Mouse (Mus musculus) kidney, embryonic 14.5 days (tissue): ENCODE data around the gene Gm8094. TPM values are rescaled to one million over a fixed set of nuclear protein-coding genes. Genes with fewer than 3 reads are reported as not detected.

ENCODE experiments used
- polyA plus RNA-seq: library from polyadenylated mRNA; unstranded; fragments of >200 nt; fragmentation: Nextera tagmentation; extraction: Ambion mirVana; gene quantifications from 2 replicates; pipeline ENCODE4 v1.2.1, GENCODE M21; 2014

Gm8094 gene
- polyA plus RNA-seq, 1 experiment from 2014 or later = not detected

Other genes with a start within 250 kb of the Gm8094 start
- gene Gm21977, start 223.2 kb downstream of the Gm8094 start, polyA plus RNA-seq = not detected in 2 replicates
- gene Gm8082, start 83.0 kb downstream of the Gm8094 start, polyA plus RNA-seq = not detected in 2 replicates
- not detected in 2 replicates for gene Gm10376, start 61.0 kb downstream of the Gm8094 start, polyA plus RNA-seq
- gene Gm8104, start 24.0 kb upstream of the Gm8094 start, polyA plus RNA-seq = 0.10 and 0.12 TPM in 2 replicates
- not detected in 2 replicates for gene Gm7233, start 103.2 kb upstream of the Gm8094 start, polyA plus RNA-seq
- gene Gm8122, start 158.7 kb upstream of the Gm8094 start, polyA plus RNA-seq = not detected in 2 replicates
- not detected in 2 replicates for gene Gm8126, start 182.0 kb upstream of the Gm8094 start, polyA plus RNA-seq
- gene Gm9732, start 198.4 kb upstream of the Gm8094 start, polyA plus RNA-seq = not detected in 2 replicates
- gene Gm8127, start 217.2 kb upstream of the Gm8094 start, polyA plus RNA-seq = not detected in 2 replicates